Mouse (Mus musculus): Measurements from ENCODE around the gene Nop56. TPM values are rescaled to one million over a fixed set of nuclear protein-coding genes. Genes with fewer than 3 reads are reported as not detected.

The Nop56 gene
- total RNA-seq, 1 experiment = 1,148 TPM

GRCm38 (mm10) chr2:130260822-130261221 is 13.4 kb upstream of the Nop56 start:
- no peaks in the 10 kb centered on the region for H3K4me1 ChIP-seq (ENCODE audit: control insufficient read depth in 2 of 2, insufficient read depth in 2 of 2, low read length in 2 of 2, poor library complexity in 1 of 2)
- in situ Hi-C loops (cut with MboI; ENCODE audit: low sequenced_read_pairs in 2 of 2, unreplicated experiment in 2 of 2) = no loop called here
- TF ChIP-seq CHD2 (IDR thresholded peaks at IDR 0.05; ENCODE audit: low read depth, low read length) (no peak), ZNF384 (IDR thresholded peaks at IDR 0.05; ENCODE audit: low read depth, low read length) (no peak), ZC3H11A (IDR thresholded peaks at IDR 0.05; ENCODE audit: borderline replicate concordance, low read depth, low read length) (no peak), MAFK (IDR thresholded peaks at IDR 0.05; ENCODE audit: insufficient read depth, low read depth, low read length) (no peak), HCFC1 (IDR thresholded peaks at IDR 0.05; ENCODE audit: borderline replicate concordance, insufficient read depth, low read length) (no peak)

GRCm38 (mm10) chr2:130261914-130262313 is 12.3 kb upstream of the Nop56 start:
- in situ Hi-C loops (cut with MboI; ENCODE audit: low sequenced_read_pairs in 2 of 2, unreplicated experiment in 2 of 2) = no loop called here
- Histone ChIP-seq H3K9ac (ENCODE audit: insufficient read depth, low read depth, low read length, poor library complexity, severe bottlenecking) (no peak overlapping the region), H3K9me3 (ENCODE audit: control insufficient read depth, insufficient read depth, low read depth, low read length) (no peaks in the 10 kb centered on the region), H3K36me3 (ENCODE audit: control insufficient read depth, insufficient read depth, low read length, poor library complexity, severe bottlenecking) (no peaks in the 10 kb centered on the region), H3K4me1 (ENCODE audit: control insufficient read depth in 2 of 2, insufficient read depth in 2 of 2, low read length in 2 of 2, poor library complexity in 1 of 2) (no peaks in the 10 kb centered on the region), H3K4me3 (ENCODE audit: insufficient read depth in 1 of 2, low read depth in 1 of 2, low read length in 2 of 2, poor library complexity in 1 of 2, severe bottlenecking in 1 of 2) (no peak overlapping the region), H3K27ac (ENCODE audit: insufficient read depth, low read depth, low read length, poor library complexity, severe bottlenecking) (no peak overlapping the region)
- TF ChIP-seq ZNF384 (IDR thresholded peaks at IDR 0.05; ENCODE audit: low read depth, low read length) (no peak), ZC3H11A (IDR thresholded peaks at IDR 0.05; ENCODE audit: borderline replicate concordance, low read depth, low read length) (no peak), HCFC1 (IDR thresholded peaks at IDR 0.05; ENCODE audit: borderline replicate concordance, insufficient read depth, low read length) (no peak), MAFK (IDR thresholded peaks at IDR 0.05; ENCODE audit: insufficient read depth, low read depth, low read length) (no peak), CHD2 (IDR thresholded peaks at IDR 0.05; ENCODE audit: low read depth, low read length) (no peak)
- no peak for DNase-seq (ENCODE audit: low read depth, low spot score)

More at GRCm38 (mm10) chr2:130260822-130261221, 13.4 kb upstream of the Nop56 start:
- Histone ChIP-seq H3K9ac (ENCODE audit: insufficient read depth, low read depth, low read length, poor library complexity, severe bottlenecking) (no peak overlapping the region), H3K36me3 (ENCODE audit: control insufficient read depth, insufficient read depth, low read length, poor library complexity, severe bottlenecking) (no peaks in the 10 kb centered on the region), H3K27ac (ENCODE audit: insufficient read depth, low read depth, low read length, poor library complexity, severe bottlenecking) (no peak overlapping the region), H3K4me3 (ENCODE audit: insufficient read depth in 1 of 2, low read depth in 1 of 2, low read length in 2 of 2, poor library complexity in 1 of 2, severe bottlenecking in 1 of 2) (no peak overlapping the region), H3K9me3 (ENCODE audit: control insufficient read depth, insufficient read depth, low read depth, low read length) (no peaks in the 10 kb centered on the region)
- DNase-seq (ENCODE audit: low read depth, low spot score) = no peak

GRCm38 (mm10) chr2:130262398-130262797 is 11.8 kb upstream of the Nop56 start:
- in situ Hi-C loops (cut with MboI; ENCODE audit: low sequenced_read_pairs in 2 of 2, unreplicated experiment in 2 of 2) = no loop called here
- Histone ChIP-seq H3K36me3 (ENCODE audit: control insufficient read depth, insufficient read depth, low read length, poor library complexity, severe bottlenecking) (no peaks in the 10 kb centered on the region), H3K9ac (ENCODE audit: insufficient read depth, low read depth, low read length, poor library complexity, severe bottlenecking) (no peak overlapping the region), H3K27ac (ENCODE audit: insufficient read depth, low read depth, low read length, poor library complexity, severe bottlenecking) (no peak overlapping the region), H3K4me1 (ENCODE audit: control insufficient read depth in 2 of 2, insufficient read depth in 2 of 2, low read length in 2 of 2, poor library complexity in 1 of 2) (no peaks in the 10 kb centered on the region), H3K9me3 (ENCODE audit: control insufficient read depth, insufficient read depth, low read depth, low read length) (no peaks in the 10 kb centered on the region), H3K4me3 (ENCODE audit: insufficient read depth in 1 of 2, low read depth in 1 of 2, low read length in 2 of 2, poor library complexity in 1 of 2, severe bottlenecking in 1 of 2) (no peak overlapping the region)
- TF ChIP-seq ZC3H11A (IDR thresholded peaks at IDR 0.05; ENCODE audit: borderline replicate concordance, low read depth, low read length) (no peak), CHD2 (IDR thresholded peaks at IDR 0.05; ENCODE audit: low read depth, low read length) (no peak), ZNF384 (IDR thresholded peaks at IDR 0.05; ENCODE audit: low read depth, low read length) (no peak), MAFK (IDR thresholded peaks at IDR 0.05; ENCODE audit: insufficient read depth, low read depth, low read length) (no peak)
- no peak for DNase-seq (ENCODE audit: low read depth, low spot score)

GRCm38 (mm10) chr2:130265520-130265919 is 8.7 kb upstream of the Nop56 start:
- DNase-seq (ENCODE audit: low read depth, low spot score) = no peak

GRCm38 (mm10) chr2:130268074-130268473 is 6.2 kb upstream of the Nop56 start:
- Histone ChIP-seq H3K4me3 (ENCODE audit: insufficient read depth in 1 of 2, low read depth in 1 of 2, low read length in 2 of 2, poor library complexity in 1 of 2, severe bottlenecking in 1 of 2) (no peak overlapping the region), H3K36me3 (ENCODE audit: control insufficient read depth, insufficient read depth, low read length, poor library complexity, severe bottlenecking) (no peaks in the 10 kb centered on the region), H3K27ac (ENCODE audit: insufficient read depth, low read depth, low read length, poor library complexity, severe bottlenecking) (no peak overlapping the region), H3K9me3 (ENCODE audit: control insufficient read depth, insufficient read depth, low read depth, low read length) (no peaks in the 10 kb centered on the region), H3K9ac (ENCODE audit: insufficient read depth, low read depth, low read length, poor library complexity, severe bottlenecking) (no peak overlapping the region), H3K4me1 (ENCODE audit: control insufficient read depth in 2 of 2, insufficient read depth in 2 of 2, low read length in 2 of 2, poor library complexity in 1 of 2) (no peaks in the 10 kb centered on the region)
- DNase-seq (ENCODE audit: low read depth, low spot score) = no peak
- TF ChIP-seq ZC3H11A (IDR thresholded peaks at IDR 0.05; ENCODE audit: borderline replicate concordance, low read depth, low read length) = no peak
- TF ChIP-seq ZNF384 (IDR thresholded peaks at IDR 0.05; ENCODE audit: low read depth, low read length) = no peak
- TF ChIP-seq MAFK (IDR thresholded peaks at IDR 0.05; ENCODE audit: insufficient read depth, low read depth, low read length) = no peak
- TF ChIP-seq HCFC1 (IDR thresholded peaks at IDR 0.05; ENCODE audit: borderline replicate concordance, insufficient read depth, low read length) = no peak
- in situ Hi-C loops (cut with MboI; ENCODE audit: low sequenced_read_pairs in 2 of 2, unreplicated experiment in 2 of 2) = no loop called here

More at GRCm38 (mm10) chr2:130265520-130265919, 8.7 kb upstream of the Nop56 start:
- Histone ChIP-seq H3K4me3 (ENCODE audit: insufficient read depth in 1 of 2, low read depth in 1 of 2, low read length in 2 of 2, poor library complexity in 1 of 2, severe bottlenecking in 1 of 2) (no peak overlapping the region), H3K27ac (ENCODE audit: insufficient read depth, low read depth, low read length, poor library complexity, severe bottlenecking) (no peak overlapping the region), H3K9me3 (ENCODE audit: control insufficient read depth, insufficient read depth, low read depth, low read length) (no peaks in the 10 kb centered on the region), H3K9ac (ENCODE audit: insufficient read depth, low read depth, low read length, poor library complexity, severe bottlenecking) (no peak overlapping the region), H3K36me3 (ENCODE audit: control insufficient read depth, insufficient read depth, low read length, poor library complexity, severe bottlenecking) (no peaks in the 10 kb centered on the region), H3K4me1 (ENCODE audit: control insufficient read depth in 2 of 2, insufficient read depth in 2 of 2, low read length in 2 of 2, poor library complexity in 1 of 2) (no peaks in the 10 kb centered on the region)
- TF ChIP-seq CHD2 (IDR thresholded peaks at IDR 0.05; ENCODE audit: low read depth, low read length) (no peak), HCFC1 (IDR thresholded peaks at IDR 0.05; ENCODE audit: borderline replicate concordance, insufficient read depth, low read length) (no peak), ZC3H11A (IDR thresholded peaks at IDR 0.05; ENCODE audit: borderline replicate concordance, low read depth, low read length) (no peak), MAFK (IDR thresholded peaks at IDR 0.05; ENCODE audit: insufficient read depth, low read depth, low read length) (no peak), ZNF384 (IDR thresholded peaks at IDR 0.05; ENCODE audit: low read depth, low read length) (no peak)
- in situ Hi-C loops (cut with MboI; ENCODE audit: low sequenced_read_pairs in 2 of 2, unreplicated experiment in 2 of 2) = no loop called here
